Mouse (Mus musculus) myocyte (in vitro differentiated cells): ENCODE results near the gene Cyp2d22. TPM values are rescaled to one million over a fixed set of nuclear protein-coding genes. Genes with fewer than 3 reads are reported as not detected.

Source experiments
- H3K27me3 ChIP-seq: one replicate; pipeline ENCODE4 v1.6.1; 2011; ENCODE audit not compliant: control insufficient read depth, insufficient read depth, insufficient read length
- H3K36me3 ChIP-seq: one replicate; pipeline ENCODE4 v1.6.1; 2011; ENCODE audit not compliant: control insufficient read depth, insufficient read depth
- H3K4me2 ChIP-seq: one replicate; pipeline ENCODE4 v1.6.1; 2011; ENCODE audit warnings: low read depth, control low read depth
- H3K4me3 ChIP-seq: one replicate; pipeline ENCODE4 v1.5.1; 2011; ENCODE audit warnings: mild to moderate bottlenecking, control low read depth, moderate library complexity
- H3K79me2 ChIP-seq: one replicate; pipeline ENCODE4 v1.6.1; 2011; ENCODE audit not compliant: control insufficient read depth, insufficient read depth
- H3ac ChIP-seq: one replicate; pipeline ENCODE4 v1.6.1; 2011; ENCODE audit not compliant: control insufficient read depth, insufficient read length
- CEBPB ChIP-seq: IDR thresholded peaks from 2 replicates; pipeline ENCODE4 v1.6.1; 2011; ENCODE audit warnings: mild to moderate bottlenecking, moderate library complexity; ENCODE audit not compliant: poor library complexity, insufficient read depth, severe bottlenecking
- E2F4 ChIP-seq: IDR thresholded peaks from one replicate; pipeline ENCODE4 v1.6.1; 2011; ENCODE audit warnings: mild to moderate bottlenecking, control low read depth, moderate library complexity; ENCODE audit not compliant: insufficient read depth
- MAX ChIP-seq: IDR thresholded peaks from one replicate; pipeline ENCODE4 v1.6.1; 2011; ENCODE audit warnings: low read depth, mild to moderate bottlenecking, control low read depth
- MYOD1 ChIP-seq, 3 experiments: IDR thresholded peaks; one replicate each; pipeline ENCODE4 v1.6.1; 2011; ENCODE audit warnings: control low read depth in 2 of 3, low read depth in 2 of 3, mild to moderate bottlenecking in 2 of 3, moderate library complexity in 1 of 3; ENCODE audit not compliant: insufficient read length in 2 of 3, control insufficient read depth in 1 of 3
- MYOG ChIP-seq, 3 experiments: IDR thresholded peaks; one replicate each; pipeline ENCODE4 v1.6.1; 2011; ENCODE audit warnings: control low read depth in 2 of 3, low read depth in 2 of 3, mild to moderate bottlenecking in 2 of 3; ENCODE audit not compliant: insufficient read length in 2 of 3, control insufficient read depth in 1 of 3, insufficient read depth in 1 of 3
- POLR2A ChIP-seq: IDR thresholded peaks from one replicate; pipeline ENCODE4 v1.6.1; 2011; ENCODE audit warnings: low read depth, mild to moderate bottlenecking, control low read depth, moderate library complexity; ENCODE audit not compliant: insufficient read length
- POLR2AphosphoS2 ChIP-seq: IDR thresholded peaks from one replicate; pipeline ENCODE4 v1.6.1; 2011; ENCODE audit warnings: low read depth, control low read depth; ENCODE audit not compliant: insufficient read length
- REST ChIP-seq: IDR thresholded peaks from one replicate; pipeline ENCODE4 v1.6.1; 2011; ENCODE audit warnings: mild to moderate bottlenecking, control low read depth, moderate library complexity; ENCODE audit not compliant: insufficient read depth, insufficient read length
- SRF ChIP-seq: IDR thresholded peaks from one replicate; pipeline ENCODE4 v1.6.1; 2011; ENCODE audit warnings: low read depth; ENCODE audit not compliant: control insufficient read depth, insufficient read length
- TCF12 ChIP-seq: IDR thresholded peaks from one replicate; pipeline ENCODE4 v1.6.1; 2011; ENCODE audit warnings: mild to moderate bottlenecking, control low read depth; ENCODE audit not compliant: poor library complexity, insufficient read depth, severe bottlenecking
- TCF3 ChIP-seq: IDR thresholded peaks from one replicate; pipeline ENCODE4 v1.6.1; 2011; ENCODE audit warnings: low read depth, control low read depth; ENCODE audit not compliant: insufficient read length
- USF1 ChIP-seq: IDR thresholded peaks from one replicate; pipeline ENCODE4 v1.6.1; 2011; ENCODE audit warnings: low read depth, mild to moderate bottlenecking, control low read depth, moderate library complexity
- polyA plus RNA-seq: library from polyadenylated mRNA; unstranded; fragments of >200 nt; fragmentation: generic; extraction: Trizol; gene quantifications from one replicate; pipeline ENCODE4 v1.2.1, GENCODE M21; 2012; ENCODE audit warnings: missing spikeins

The Cyp2d22 gene
- polyA plus RNA-seq, 1 experiment: 2.4 TPM

GRCm38 (mm10) chr15:82340414-82341035 is 39.5 kb downstream of the Cyp2d22 start:
- no peak for TF ChIP-seq MAX
- no peak for TF ChIP-seq TCF3
- no peak for TF ChIP-seq E2F4
- no peak for TF ChIP-seq CEBPB
- TF ChIP-seq MYOG (IDR thresholded peaks at IDR 0.05; ENCODE audit: control insufficient read depth in 1 of 3, insufficient read depth in 1 of 3, insufficient read length in 2 of 3, low read depth in 2 of 3): no peak
- no peak for TF ChIP-seq USF1
- TF ChIP-seq MYOD1 (IDR thresholded peaks at IDR 0.05; ENCODE audit: control insufficient read depth in 1 of 3, insufficient read length in 2 of 3, low read depth in 2 of 3): no peak
- no peak for TF ChIP-seq POLR2A
- no peak for TF ChIP-seq POLR2AphosphoS2
- TF ChIP-seq REST: no peak
- TF ChIP-seq SRF: no peak
- TF ChIP-seq TCF12: no peak
- no peak overlapping the region for H3K4me3 ChIP-seq

GRCm38 (mm10) chr15:82339634-82340254 is 40.3 kb downstream of the Cyp2d22 start:
- Histone ChIP-seq H3K4me3 (peak overlapping the region; percentile 55), H3K36me3 (peaks cover 4% of the 10 kb centered on the region), H3K79me2 (peaks cover 5% of the 10 kb centered on the region), H3K4me2 (no peak overlapping the region), H3ac (no peak overlapping the region), H3K27me3 (no peaks in the 10 kb centered on the region)
- TF ChIP-seq USF1: no peak
- TF ChIP-seq E2F4: no peak
- no peak for TF ChIP-seq SRF
- TF ChIP-seq MAX: no peak
- TF ChIP-seq CEBPB: no peak
- no peak for TF ChIP-seq MYOG (IDR thresholded peaks at IDR 0.05; ENCODE audit: control insufficient read depth in 1 of 3, insufficient read depth in 1 of 3, insufficient read length in 2 of 3, low read depth in 2 of 3)
- no peak for TF ChIP-seq REST
- no peak for TF ChIP-seq POLR2A
- TF ChIP-seq TCF12: no peak
- TF ChIP-seq MYOD1 (IDR thresholded peaks at IDR 0.05; ENCODE audit: control insufficient read depth in 1 of 3, insufficient read length in 2 of 3, low read depth in 2 of 3): no peak
- no peak for TF ChIP-seq POLR2AphosphoS2

More at GRCm38 (mm10) chr15:82340414-82341035, 39.5 kb downstream of the Cyp2d22 start:
- no peaks in the 10 kb centered on the region for H3K27me3 ChIP-seq
- H3K79me2 ChIP-seq: peaks cover 5% of the 10 kb centered on the region
- no peak overlapping the region for H3ac ChIP-seq
- H3K36me3 ChIP-seq: peaks cover 3% of the 10 kb centered on the region
- no peak overlapping the region for H3K4me2 ChIP-seq

- peak overlapping the region; percentile 55 for H3K4me3 ChIP-seq
- H3K4me2 ChIP-seq: peak overlapping the region; percentile 98
- H3ac ChIP-seq: no peak overlapping the region
- H3K79me2 ChIP-seq: peaks cover 5% of the 10 kb centered on the region
- TF ChIP-seq POLR2AphosphoS2 (no peak), MYOD1 (IDR thresholded peaks at IDR 0.05; ENCODE audit: control insufficient read depth in 1 of 3, insufficient read length in 2 of 3, low read depth in 2 of 3) (no peak), POLR2A (no peak), E2F4 (no peak), MYOG (IDR thresholded peaks at IDR 0.05; ENCODE audit: control insufficient read depth in 1 of 3, insufficient read depth in 1 of 3, insufficient read length in 2 of 3, low read depth in 2 of 3) (no peak), TCF12 (no peak), USF1 (no peak), SRF (no peak), CEBPB (no peak), TCF3 (no peak), REST (no peak), MAX (no peak)
- peaks cover 10% of the 10 kb centered on the region for H3K36me3 ChIP-seq
- H3K27me3 ChIP-seq: no peaks in the 10 kb centered on the region
Measured at GRCm38 (mm10) chr15:82339150-82339549, 40.9 kb downstream of the Cyp2d22 start.

GRCm38 (mm10) chr15:82338593-82339112 is 41.4 kb downstream of the Cyp2d22 start, which contains the start of the genes Naga, Pheta2 and Smdt1:
TSS of gene Naga (minus strand) at chr15:82338925.
TSS of gene Pheta2 (plus strand) at chr15:82338942.
TSS of gene Smdt1 (plus strand) at chr15:82338959.
- Histone ChIP-seq H3K36me3 (peaks cover 10% of the 10 kb centered on the region), H3K79me2 (peaks cover 5% of the 10 kb centered on the region), H3ac (no peak within 1 kb of the TSS), H3K4me3 (peak within 1 kb of the TSS; percentile 55), H3K27me3 (no peaks in the 10 kb centered on the region), H3K4me2 (peak within 1 kb of the TSS; percentile 98)
- TF ChIP-seq POLR2AphosphoS2 (no peak), MYOG (IDR thresholded peaks at IDR 0.05; ENCODE audit: control insufficient read depth in 1 of 3, insufficient read depth in 1 of 3, insufficient read length in 2 of 3, low read depth in 2 of 3) (no peak), USF1 (no peak), TCF3 (no peak), REST (no peak), POLR2A (peak; percentile 75), MAX (no peak), TCF12 (no peak), SRF (peak; percentile 19), CEBPB (no peak), MYOD1 (IDR thresholded peaks at IDR 0.05; ENCODE audit: control insufficient read depth in 1 of 3, insufficient read length in 2 of 3, low read depth in 2 of 3) (peak in 1 of 3 experiments; percentile 4), E2F4 (no peak)
